Mouse (Mus musculus): ENCODE measurements around the gene Alkbh4.
A peak's percentile ranks its signal among the peaks of the same experiment; 100 is the strongest.
"Not testable (repeated sequence)": the region's sequence is repeated elsewhere in the genome, so short reads cannot be mapped to it uniquely, and the experiment has no call there.

Gene Alkbh4

GRCm38 (mm10) chr5:136143161-136143755 is 7.3 kb downstream of the Alkbh4 start:
- DNase-seq (ENCODE audit: extremely low spot score) = no peak

DNA sequence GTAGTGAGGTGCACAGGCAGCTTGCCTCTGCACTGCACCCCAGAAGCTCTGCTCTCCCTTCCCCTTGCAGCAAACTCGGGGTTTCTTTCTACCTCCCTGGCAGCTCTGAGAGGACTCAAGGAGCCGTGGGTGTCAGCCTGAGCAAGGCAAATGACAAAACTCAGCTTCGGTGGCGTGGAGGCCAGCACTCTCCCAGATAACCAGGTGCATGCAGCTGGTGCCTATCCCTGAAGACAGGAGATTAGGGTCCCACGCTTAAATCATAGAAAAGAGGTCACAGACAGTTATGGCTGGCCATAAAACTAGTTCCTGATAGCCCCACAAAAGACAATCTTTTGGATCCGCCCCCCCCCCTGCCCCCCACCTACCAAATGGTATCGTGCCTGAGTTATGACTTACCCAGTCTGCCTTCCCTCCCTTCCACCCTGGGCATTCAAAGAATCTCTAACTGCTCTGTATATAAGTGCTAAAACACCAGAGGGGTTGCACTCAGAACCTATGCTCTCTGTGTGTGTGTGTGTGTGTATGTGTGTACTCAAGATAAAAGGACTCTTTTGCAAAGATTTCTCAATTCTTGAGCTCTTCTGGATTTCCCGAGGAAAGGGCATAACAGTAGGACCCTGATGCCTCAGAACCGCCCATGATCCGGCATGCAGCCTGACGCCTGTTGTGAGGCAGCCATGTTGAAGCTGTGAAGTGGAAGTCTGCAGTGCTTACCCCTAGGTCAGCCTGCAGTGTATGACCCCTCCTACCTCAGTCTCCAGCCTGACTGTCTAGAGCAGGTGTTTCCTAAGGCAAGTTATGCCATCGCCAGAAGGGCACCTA is 8.9 kb downstream of the Alkbh4 start:
- DNase-seq (ENCODE audit: extremely low spot score) = no peak

- DNase-seq (ENCODE audit: extremely low spot score) = no peak
Measured at GRCm38 (mm10) chr5:136146936-136147335, 11.0 kb downstream of the Alkbh4 start.

- DNase-seq (ENCODE audit: extremely low spot score) = no peak
Measured at GRCm38 (mm10) chr5:136147704-136148103, 11.8 kb downstream of the Alkbh4 start.

- DNase-seq (ENCODE audit: extremely low spot score) = not testable (repeated sequence)
Measured at GRCm38 (mm10) chr5:136149134-136149576, 13.2 kb downstream of the Alkbh4 start.

DNA sequence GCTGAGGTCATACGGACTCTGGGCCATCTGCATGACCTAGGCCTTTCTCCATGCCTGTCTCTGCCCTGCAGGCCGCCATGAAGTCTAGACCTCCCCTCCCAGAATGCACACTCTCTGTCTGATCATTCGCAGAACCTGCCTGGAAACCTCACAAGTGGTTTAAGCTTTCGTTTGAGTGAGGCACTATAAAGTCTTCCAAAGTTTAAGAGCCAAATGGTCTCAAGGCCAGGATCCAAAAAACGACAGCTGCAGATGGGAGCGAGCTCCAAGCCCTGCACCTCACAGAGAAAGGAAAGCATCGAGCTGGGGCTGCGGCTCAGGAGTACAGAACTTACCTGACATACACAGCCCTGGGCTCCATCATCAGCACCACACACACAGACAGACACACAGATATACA is 16.4 kb downstream of the Alkbh4 start:
- DNase-seq (ENCODE audit: extremely low spot score) = no peak

- DNase-seq (ENCODE audit: extremely low spot score) = no peak
Measured at GRCm38 (mm10) chr5:136155399-136155798, 19.5 kb downstream of the Alkbh4 start.

GRCm38 (mm10) chr5:136160084-136160483 is 24.1 kb downstream of the Alkbh4 start:
- not testable (repeated sequence) for DNase-seq (ENCODE audit: extremely low spot score)

DNA sequence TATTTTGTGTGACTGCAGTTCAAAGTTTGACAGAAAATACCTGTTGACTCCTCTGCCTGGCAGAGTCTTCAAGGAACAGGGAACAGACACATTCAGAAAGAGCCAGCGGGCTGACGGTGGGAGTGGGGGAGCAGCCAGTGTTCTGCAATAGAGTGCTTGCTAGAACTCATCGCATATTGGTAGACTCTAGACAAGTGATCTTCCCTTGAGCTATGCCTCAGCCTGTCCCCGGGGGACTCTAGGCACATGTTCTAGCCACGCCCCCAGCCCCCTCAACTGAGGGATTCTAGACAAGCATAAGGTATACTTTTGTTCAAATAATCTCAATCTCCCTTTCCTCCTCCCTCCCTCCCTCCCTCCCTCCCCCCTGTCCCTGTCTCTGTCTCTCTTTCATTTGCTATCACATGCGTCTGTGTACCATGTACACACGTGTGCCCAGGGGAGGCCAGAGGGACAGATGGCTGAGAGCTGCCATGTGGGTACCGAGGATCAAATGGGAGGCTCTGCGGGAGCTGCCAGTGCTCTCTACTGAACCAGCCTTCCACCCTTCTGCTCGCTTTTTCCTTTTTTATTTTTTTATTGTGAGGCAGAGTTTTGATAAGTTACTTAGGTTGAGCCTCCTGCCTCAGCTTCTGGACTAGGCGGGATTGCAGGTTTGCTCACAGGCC is 28.0 kb downstream of the Alkbh4 start:
- DNase-seq (ENCODE audit: extremely low spot score) = no peak

DNA sequence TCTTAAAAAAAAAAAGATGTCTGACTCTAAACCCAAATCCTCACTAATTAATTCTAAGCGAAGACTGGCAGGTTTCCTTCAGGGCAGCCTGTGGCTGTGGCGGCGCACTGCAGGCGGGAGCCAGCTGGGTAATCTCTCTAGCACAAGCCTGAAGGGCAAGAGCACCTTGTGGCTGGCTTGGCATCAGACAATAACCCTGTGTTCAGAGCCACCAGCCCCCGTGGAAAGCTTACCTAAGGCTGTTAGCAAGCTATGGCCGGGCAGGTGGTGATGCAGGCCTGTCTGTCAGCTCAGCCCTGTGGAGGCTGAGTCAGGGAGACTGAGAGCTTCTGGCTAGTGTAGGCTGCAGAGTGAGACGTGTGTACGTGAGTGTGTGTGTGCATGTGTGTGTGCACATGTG is 29.3 kb downstream of the Alkbh4 start:
- DNase-seq (ENCODE audit: extremely low spot score) = no peak

- DNase-seq (ENCODE audit: extremely low spot score) = no peak
Measured at GRCm38 (mm10) chr5:136167296-136167695, 31.4 kb downstream of the Alkbh4 start.

DNA sequence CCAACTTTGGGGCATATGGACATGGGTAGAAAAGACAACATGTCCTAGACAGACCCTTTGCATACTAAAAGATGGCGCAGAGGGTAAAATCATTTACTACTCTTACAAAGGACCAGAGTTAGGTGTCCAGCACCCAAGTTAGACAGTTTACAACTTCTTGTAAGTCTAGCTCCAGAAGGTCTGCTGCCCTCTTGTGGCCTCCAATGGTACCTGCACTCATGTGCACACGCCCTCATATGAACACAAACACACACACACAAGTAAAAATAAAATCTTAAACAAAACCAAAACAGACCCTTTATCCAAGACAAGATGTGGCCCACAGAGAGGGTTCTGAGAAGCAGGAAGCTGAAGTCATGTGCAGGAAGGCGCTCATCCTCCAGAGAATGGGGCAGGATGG is 32.1 kb downstream of the Alkbh4 start:
- DNase-seq (ENCODE audit: extremely low spot score) = no peak

- DNase-seq (ENCODE audit: extremely low spot score) = peak; percentile 58
Measured at GRCm38 (mm10) chr5:136169626-136170511, 33.9 kb downstream of the Alkbh4 start.

DNA sequence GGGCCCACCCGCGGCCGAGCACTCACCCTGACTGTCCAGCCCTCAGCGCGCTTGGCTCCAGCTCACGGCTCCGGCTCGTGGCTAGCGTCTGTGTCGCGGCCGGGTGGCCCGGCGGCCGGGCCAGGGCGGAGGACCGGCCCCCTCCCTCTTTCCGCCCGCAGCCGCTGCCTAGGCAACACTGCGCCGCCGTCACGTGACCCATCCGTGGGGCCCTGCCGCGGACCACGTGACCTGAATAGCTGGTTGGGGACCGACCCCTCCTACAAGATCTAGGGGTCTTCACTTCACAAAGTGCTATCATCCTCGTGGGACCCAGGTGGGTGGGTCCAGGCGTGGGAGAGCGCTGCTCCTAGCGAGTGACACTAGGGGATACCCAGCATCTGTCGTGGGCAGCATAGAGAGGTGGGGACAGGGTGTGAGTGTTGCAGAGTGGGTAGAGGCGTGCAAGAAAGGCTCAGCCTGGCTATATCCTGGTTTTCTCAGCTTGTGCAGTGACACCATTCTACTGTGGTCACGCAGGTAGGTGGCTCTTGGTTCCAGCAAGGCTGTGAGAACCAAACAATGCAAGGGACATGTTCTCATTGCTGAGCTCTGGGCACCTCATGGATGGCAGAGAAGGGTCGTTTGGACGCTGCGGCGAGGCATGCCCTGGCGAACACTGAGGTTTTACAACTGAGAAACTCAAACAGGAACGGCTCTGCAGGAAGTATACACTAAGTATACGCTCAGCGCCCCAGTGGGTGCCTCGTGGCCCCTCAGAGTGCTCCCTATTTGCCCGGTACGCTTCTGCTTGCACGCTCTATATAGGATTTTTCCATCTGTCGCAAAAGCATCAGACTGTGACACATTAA is 34.8 kb downstream of the Alkbh4 start, which contains the start of gene Orai2:
Gene Orai2, minus strand, starts transcription at position 202 of the 851 bp plus-strand sequence.
- DNase-seq (ENCODE audit: extremely low spot score) = peak; percentile 84

- DNase-seq (ENCODE audit: extremely low spot score) = no peak
Measured at GRCm38 (mm10) chr5:136171363-136172341, 35.7 kb downstream of the Alkbh4 start.

- DNase-seq (ENCODE audit: extremely low spot score) = no peak
Measured at GRCm38 (mm10) chr5:136172939-136173338, 37.0 kb downstream of the Alkbh4 start.

DNA sequence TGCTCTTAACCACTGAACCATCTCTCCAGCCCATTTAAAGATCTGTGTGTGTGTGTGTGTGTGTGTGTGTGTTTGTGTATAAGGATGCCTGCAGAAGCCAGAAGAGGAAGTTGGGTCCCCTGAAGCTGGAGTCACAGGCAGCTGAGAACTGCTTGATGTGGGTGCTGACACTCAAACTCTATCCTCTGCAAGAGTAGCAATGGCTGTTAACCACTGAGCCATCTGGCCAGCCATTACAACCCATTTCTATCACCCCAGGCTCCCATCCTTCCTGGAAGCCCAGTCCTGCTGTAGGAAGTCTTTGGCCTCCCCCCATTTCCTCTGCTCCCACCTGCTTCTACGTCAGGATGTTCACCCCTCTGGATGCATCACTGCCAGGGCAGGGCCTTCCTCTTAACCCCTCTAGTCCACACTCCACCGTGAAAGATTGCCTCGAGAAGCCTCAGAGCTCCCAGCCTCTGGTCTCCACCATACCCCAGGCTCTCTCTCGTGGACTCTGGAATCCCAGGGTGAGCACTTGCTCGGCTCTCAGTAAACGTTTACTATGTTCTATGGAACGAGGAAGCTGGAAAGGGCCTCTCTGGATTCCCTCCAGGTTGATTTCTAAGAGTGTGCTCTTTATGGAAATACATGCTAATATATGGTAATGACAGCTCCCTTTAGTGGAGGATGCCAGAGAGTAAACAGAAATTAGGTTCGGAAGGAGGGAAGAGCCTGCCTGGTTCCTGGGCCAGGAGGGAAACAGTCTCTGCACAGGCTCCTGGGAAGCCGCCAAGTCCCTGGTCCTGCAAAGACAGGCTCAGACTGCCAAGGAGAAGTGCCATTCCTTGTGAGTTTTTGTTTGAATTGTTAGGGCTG is 37.9 kb downstream of the Alkbh4 start:
- DNase-seq (ENCODE audit: extremely low spot score) = no peak

DNA sequence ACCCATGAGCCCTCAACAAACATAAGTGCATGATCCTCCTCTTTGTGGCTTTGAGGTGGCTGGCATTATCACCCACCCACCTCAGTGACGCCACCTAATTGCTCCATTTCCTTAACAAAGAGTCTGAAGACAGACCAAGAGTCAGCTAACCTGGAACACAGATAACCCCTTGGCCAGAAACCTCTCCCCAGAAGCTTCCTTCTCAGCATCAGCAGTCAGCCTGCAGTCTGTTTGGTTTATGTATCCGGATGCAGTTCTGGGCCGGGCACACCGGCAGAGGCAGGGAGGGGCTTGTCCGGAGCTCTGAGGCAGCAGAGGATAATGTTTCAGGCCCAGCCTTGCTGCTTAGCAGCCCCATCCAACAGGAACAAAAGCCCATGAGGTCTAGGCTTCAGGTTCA is 43.6 kb downstream of the Alkbh4 start:
- no peak for DNase-seq (ENCODE audit: extremely low spot score)
